Mouse (Mus musculus) megakaryocyte progenitor cell, adult 5-6 weeks (primary cell): Measurements from ENCODE around the gene Bcat1. TPM values are rescaled to one million over a fixed set of nuclear protein-coding genes. Genes with fewer than 3 reads are reported as not detected.

Source experiments
- ATAC-seq: replicated peaks from 2 replicates; pipeline ENCODE4 v1.8.0; 2016; ENCODE audit warnings: mild to moderate bottlenecking, moderate TSS enrichment, inconsistent platforms; ENCODE audit not compliant: poor library complexity
- total RNA-seq, 2 experiments: library from RNA; stranded (forward) in 1 of 2; stranded (reverse) in 1 of 2; fragments of 157-497, 149-512 nt in 1 of 2; fragments of 200-1000 nt in 1 of 2; gene quantifications; 2 replicates each; pipeline versions ENCODE4 v1.2.3 to v1.2.4; 2015 to 2017

Bcat1 gene
- 0.27 and 0.29 TPM in 2 replicates for total RNA-seq (2015)
- 1.1 and 1.5 TPM in 2 replicates for total RNA-seq (2017)

DNA sequence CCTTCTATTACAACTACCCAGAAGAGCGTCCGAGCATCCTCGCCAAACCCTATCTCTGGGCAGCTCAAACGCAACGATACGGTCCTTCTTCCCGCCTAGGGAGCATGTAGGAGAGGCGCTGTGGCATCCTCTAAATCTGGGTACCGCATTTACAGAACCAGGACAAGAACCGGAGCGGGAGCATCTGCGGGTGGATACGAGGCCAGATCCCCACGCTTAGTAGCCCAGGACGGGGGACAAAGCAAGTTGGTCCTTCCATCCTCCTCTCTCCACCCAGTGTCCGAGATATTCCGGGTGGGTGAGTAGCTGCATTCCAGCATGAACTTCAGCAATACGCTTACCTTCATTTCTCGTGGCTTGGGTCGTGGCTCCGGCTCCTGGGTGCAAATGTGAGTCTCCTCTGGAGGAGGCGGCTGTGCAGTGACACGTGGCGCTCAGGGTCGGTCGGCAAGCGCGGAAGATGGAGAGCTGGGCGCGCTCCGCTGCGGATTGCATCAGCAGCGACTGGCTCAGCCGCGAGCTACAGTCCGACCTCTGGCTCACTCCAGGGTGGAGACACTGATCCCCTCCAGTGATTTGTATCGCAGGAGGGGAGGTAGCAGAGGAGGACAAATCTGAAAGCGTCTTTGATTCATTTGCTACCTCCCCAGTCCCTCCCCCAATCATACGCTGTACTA lies at the start of gene Bcat1:
Bcat1 (minus strand) TSS at position 637 of the 677 bp plus-strand sequence.
- peak; percentile 68 for ATAC-seq

DNA sequence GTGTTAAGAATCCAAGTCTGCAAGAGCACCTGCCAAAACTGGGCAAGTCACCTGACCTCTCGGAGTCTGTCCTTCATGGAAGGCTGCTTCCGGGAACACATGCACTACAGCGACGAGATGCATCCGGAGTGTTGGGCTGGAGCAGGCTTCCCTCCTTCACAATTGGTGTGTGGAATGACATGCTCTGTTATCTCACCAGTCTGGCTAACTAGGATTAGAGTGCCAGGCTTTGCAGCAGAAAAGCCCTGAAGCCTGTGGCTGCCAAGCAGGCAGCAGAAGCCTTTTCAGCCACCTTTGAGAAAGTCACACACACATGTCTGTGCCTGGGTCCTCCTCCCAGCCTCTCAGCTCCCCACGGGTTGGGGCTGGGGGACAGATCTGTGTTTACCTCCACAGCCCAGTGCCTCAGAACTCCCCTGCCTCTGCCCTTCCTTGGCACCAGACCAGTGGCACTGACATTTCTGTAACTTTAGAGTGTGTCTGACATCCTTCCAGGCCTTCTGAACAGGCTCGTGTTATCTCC lies 49.7 kb upstream of the Bcat1 start:
- no peak for ATAC-seq

DNA sequence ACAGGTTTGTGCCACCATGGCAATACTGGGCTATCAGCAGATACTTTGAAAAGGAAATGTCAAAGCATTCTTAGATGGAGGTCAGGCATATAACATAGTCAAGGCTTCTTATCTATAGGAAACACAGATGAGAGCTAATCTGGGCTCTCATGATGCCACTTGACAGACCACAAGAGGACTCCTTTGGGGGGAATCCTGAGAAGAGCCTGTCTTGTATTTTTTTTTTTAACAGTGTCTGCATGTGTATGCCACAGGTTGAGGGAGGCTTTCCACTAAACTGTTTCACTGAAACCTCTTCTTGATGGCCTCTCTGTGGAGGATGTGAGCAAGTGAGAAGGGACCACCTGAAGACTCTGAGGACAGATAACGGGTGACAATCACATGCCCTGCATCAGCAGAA lies 48.6 kb upstream of the Bcat1 start:
- peak; percentile 39 for ATAC-seq

DNA sequence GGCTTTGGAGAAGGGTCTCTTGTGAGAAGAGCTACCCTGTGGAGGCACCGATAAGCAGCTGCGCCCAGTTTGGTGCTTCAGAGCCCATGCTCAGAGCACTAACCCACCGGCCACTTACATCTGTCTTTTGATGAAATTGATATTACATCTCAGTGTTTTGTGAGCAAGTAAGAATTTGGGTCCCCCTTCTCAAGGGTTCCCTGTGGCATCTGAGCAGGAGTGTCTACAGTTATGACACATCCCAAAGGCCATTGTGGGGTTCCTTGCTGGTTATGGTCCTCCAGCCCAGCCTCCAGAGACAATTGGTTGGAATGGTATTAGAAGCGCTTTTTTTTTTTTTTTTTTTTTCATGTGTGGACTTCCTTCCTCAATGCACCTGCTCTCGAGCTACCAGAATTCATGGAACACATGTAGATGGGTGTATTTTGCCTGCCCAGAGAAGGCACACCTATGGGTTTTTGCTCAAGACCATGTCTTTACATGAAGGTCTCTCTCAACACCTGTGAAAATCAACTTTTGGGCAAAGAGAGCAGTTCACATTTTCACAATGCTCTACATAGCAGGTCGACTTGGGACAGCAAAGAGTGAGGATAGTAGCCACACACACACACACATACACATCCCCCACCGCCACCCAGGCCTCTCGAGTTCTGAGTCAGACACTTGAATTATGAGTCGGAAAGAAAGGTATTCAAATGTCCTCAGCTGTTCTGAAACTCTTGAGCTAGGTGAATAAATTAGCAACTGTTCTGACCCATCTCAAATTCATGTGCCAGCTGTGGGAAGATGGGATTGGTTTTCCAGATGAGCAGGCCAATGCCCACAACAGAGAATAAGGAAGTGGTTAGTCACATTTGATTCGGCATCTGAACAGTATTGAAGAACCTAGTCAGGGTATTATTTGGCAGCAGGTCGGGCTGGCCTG lies 47.4 kb upstream of the Bcat1 start:
- 0 out of 2 replicates have a peak, but pooled peaks have one; percentile 5 for ATAC-seq

GRCm38 (mm10) chr6:145122423-145123059 lies 46.6 kb upstream of the Bcat1 start:
- no peak for ATAC-seq

DNA sequence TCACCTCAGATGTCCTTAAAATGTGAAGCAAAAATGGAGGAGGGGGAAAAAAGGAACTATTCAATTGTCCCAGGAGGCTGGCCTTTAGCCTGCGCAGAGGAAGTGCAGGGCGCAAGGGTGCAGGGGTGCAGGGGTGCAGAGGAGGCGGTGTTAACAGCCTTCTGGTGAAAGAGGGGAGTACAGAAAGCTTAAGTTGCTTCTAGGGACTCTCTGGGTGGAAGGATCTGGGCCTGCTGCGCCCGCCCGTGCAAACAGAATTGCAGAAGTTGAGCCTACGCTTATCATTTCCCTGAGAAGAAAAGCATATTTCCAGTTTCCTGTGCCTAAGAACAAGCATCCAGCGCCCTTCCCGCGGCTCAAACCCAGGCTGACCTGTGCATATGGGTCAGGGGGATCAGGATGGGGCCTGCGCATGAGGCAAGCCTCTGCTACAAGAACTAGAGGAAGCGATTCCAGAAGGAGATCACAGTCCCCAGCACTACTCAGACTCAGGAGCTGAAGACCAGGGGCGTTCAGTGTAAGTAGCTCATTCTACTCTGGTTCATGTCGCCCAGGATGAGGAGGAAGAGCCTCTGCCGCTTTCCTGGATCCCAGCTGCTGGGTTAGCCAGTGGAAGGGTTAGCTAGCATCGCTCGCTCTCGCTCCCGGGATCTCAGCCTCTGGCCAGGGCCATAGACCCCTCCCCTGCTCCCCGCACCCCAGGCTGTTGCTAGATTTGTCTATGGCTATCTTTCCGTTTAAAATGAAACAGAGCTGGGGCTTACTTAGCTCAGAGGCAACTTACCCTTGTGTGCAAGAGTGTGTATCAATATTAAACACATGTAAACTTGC lies 45.8 kb upstream of the Bcat1 start:
- peak; percentile 69 for ATAC-seq

DNA sequence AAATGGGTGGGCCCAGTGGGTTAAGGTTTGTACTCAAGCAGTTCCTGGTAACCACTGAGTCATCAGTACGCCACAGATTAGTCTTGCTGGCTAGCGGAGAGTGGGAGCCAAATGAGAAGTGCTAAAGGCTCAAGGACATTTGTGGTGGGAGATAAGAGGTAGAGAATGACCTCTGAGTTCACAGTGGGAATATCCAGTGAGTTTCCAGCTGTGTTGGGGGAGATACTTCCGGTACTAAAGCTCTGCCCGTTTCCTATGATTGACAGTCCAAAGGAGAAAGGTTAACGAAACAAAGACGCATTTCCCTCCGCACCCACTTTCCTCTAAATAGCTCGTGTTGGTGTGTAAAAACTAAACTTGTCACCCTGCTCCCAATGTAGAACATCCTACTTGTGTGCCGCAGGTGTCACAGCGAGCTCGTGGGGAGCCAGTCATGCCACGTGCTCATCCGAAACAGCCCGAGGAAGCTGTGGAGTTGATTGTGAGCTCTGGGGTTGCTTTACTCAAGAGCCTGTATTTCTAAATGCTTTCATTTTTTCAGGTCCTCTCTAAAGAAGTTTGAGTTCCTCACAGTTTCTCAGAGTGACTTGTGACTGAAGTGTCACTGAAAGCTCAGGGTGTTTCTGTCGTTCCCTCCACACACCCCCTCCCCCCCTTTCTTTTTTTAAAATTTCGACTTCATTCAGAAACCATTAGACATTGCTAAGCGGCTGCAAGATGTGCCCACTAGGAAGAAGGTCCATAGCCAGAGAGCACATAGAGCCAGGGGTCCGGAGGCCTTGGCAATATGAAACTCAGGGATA lies 45.0 kb upstream of the Bcat1 start:
- ATAC-seq = peak; percentile 13

- ATAC-seq = no peak
These were observed 44.1 kb upstream of the Bcat1 start for GRCm38 (mm10) chr6:145120086-145120485.

GRCm38 (mm10) chr6:145116098-145116672 lies 40.2 kb upstream of the Bcat1 start:
- ATAC-seq = no peak

DNA sequence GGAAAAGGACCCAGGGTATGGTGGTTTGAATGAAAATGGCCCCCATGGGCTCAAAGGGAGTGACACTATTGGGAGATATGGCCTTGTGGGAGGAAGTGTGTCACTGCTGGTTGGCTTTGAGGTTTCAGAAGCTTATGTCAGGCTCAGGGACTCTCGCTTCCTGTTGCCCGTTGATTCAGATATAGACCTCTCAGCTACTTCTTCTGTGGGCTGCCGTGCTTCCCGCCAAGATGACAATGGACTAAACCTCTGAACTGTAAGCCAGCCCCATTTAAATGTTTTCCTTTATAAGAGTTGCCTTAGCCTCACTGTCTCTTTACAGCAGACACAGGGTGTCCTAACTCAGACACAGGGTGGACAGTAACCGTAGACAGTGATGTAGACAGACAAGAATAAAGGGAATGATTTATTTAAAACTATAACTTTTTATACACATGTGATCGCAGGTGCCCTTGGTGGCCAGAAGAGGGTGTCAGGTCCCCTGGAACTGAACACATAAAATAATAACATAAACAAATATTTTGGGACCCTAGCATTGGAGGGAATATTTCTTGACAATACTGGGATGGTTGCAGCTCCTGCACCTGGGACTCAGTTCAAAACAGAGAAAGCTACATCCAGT lies 39.6 kb upstream of the Bcat1 start, which contains the start of gene Lrmp:
Lrmp (plus strand) TSS at position 178 of the 622 bp plus-strand sequence.
- ATAC-seq = peak; percentile 98

DNA sequence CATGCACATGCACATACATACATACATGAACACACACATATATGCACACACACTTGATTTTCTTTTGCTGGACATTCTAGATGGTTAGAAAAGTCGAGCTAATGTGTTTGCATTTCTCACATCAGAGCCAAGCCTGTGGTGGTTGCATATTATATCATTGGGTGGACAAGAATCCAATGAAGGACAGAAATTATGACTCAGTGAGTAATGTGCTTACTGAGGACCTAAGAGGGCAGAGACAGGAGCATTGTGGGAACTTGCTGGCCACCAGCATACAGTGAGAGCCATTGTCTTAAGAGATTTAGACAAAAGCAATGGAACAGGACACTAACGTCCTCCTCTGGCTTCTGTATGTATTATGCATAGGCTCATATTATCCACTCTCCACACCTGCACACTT lies 38.6 kb upstream of the Bcat1 start:
- ATAC-seq = no peak

GRCm38 (mm10) chr6:145112865-145113264 lies 36.9 kb upstream of the Bcat1 start:
- no peak for ATAC-seq

GRCm38 (mm10) chr6:145110786-145111185 lies 34.8 kb upstream of the Bcat1 start:
- no peak for ATAC-seq

- ATAC-seq = no peak
These were observed 30.3 kb upstream of the Bcat1 start for GRCm38 (mm10) chr6:145106163-145106842.

- no peak for ATAC-seq
These were observed 29.5 kb upstream of the Bcat1 start for GRCm38 (mm10) chr6:145105439-145105838.

DNA sequence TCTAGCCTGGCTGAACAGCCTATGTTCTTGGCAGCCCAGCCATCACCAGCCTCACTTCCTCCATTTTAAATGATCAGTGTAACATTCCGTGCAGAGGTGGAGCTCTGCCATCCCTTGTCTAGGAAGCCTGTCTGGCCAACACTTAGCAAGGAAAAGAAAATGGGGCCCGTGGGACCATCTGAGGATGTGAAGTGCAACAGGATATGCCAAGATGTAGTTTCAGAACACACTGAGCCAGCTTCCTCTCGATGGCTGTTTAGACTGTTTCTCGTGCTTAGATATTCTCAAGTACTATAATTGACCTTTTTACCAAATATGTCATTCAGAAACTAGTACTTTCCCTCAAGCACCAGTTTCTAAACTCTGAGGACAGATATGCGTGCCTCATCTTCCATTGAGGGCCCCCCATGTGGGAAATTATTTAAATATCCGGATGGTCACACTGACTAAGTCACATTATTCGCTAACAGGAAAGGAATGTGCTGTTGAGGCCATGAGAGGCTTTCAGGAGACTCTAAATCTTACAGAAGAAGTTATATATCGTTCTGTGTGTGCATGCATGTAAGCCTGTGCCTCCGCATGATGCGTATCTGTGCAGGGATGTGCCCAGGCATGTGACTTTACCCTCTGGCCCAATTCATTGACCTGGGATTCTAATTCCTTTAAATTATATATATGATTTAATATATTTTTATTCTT lies 28.4 kb upstream of the Bcat1 start:
- ATAC-seq = no peak

DNA sequence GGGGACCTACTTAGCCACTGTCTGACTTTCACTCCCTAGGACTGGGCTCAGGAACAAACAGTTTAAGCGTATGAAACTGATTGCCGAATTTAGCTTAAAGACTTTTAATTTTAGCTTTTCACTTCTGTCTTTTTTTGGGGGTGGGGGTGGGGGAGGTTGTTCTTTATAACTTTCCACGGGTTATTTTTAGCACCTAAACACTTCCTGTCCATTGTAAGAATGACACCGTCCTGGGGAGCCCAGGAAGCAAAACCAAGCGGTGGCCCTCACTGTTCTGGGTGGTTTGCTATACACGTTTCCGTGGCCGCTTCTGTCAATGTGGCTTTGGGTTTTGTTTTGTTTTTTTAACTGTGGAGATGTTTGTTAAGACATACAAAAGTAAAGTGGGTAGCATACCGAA lies 24.9 kb upstream of the Bcat1 start:
- peak; percentile 79 for ATAC-seq
